In the genomic region with DNA sequence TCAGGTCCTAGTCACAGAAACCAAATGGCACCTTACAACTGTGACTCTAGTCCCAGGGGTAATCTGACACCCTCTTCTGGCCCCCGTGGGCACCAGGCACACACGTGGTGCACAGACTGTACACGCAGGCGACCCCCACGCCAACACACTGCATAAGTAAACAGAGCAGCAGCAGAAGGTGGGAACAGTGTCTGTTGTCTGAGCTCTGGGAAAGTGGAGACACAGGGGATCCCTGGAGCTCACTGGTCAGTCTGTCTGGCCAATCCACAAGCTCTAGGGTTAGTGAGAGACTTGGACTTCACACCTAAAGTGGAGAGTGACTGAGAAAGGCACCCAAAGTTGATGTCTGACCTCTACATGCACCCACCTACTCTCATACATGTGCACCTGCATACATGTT, we compare ENCODE assay signal across 26 mouse cellular contexts. TPM values are rescaled to one million over a fixed set of nuclear protein-coding genes. Genes with fewer than 3 reads are reported as not detected.
DNase-seq lines count a peak whose midpoint lies in the region; ATAC-seq lines count a peak whose summit lies in the region.
"Had no signal": no experiment of that assay in that cellular context is flagged by ENCODE, and none has a peak within 500 bp of the region (broad histone marks: within the 10 kb centered on the region; RNA-seq: fewer than 3 reads in every experiment).

No protein-coding gene starts in this region.

- WGBS in hindbrain, embryonic 10.5 days = 44% methylated on average over 5 of the region's 5 CpGs
- whole genome bisulfite sequencing in hindbrain, embryonic 16.5 days = 61% methylated on average over 5 of the region's 5 CpGs
- 48% methylated on average over 5 of the region's 5 CpGs for WGBS in midbrain, embryonic 13.5 days
- WGBS in midbrain, embryonic 14.5 days = 60% methylated on average over 5 of the region's 5 CpGs
- WGBS in limb, embryonic 10.5 days = 28% methylated on average over 5 of the region's 5 CpGs

- peaks cover 68% of the 10 kb centered on the region for H3K4me1 ChIP-seq in hindbrain, embryonic 10.5 days (replicated peaks)
- H3K4me1 ChIP-seq in hindbrain, embryonic 16.5 days (ENCODE audit: control insufficient read depth, insufficient read depth, low read depth, low read length) = peaks cover 27% of the 10 kb centered on the region
- peaks cover 48% of the 10 kb centered on the region for H3K4me1 ChIP-seq in midbrain, embryonic 13.5 days (replicated peaks)
- peaks cover 17% of the 10 kb centered on the region for H3K4me1 ChIP-seq in midbrain, embryonic 14.5 days (ENCODE audit: control insufficient read depth, insufficient read depth, low read length)
- H3K4me1 ChIP-seq in limb, embryonic 10.5 days = peaks cover 54% of the 10 kb centered on the region

- no peak overlapping the region; the same call in 1 of the 2 replicates for H3K4me2 ChIP-seq in hindbrain, embryonic 16.5 days (ENCODE audit: low read length)
- no peak overlapping the region for H3K4me2 ChIP-seq in midbrain, embryonic 13.5 days (replicated peaks)
- no peak overlapping the region; the same call in 1 of the 2 replicates for H3K4me2 ChIP-seq in midbrain, embryonic 14.5 days (ENCODE audit: low read length)
- H3K4me2 ChIP-seq: embryonic facial prominence, embryonic 13.5 days; heart, embryonic 15.5 days; lung, embryonic 15.5 days; stomach, embryonic 15.5 days had no signal

- peak; percentile 18 for DNase-seq in CD4-positive, CD25-positive, alpha-beta regulatory T cell, adult 2 months (ENCODE audit: low read depth, low spot score)
- DNase-seq in hindbrain, embryonic 10.5 days (ENCODE audit: low spot score) = no peak
- DNase-seq in midbrain, embryonic 14.5 days = no peak
- DNase-seq in limb, embryonic 10.5 days (ENCODE audit: low spot score) = no peak
- no peak for DNase-seq in layer of hippocampus, postnatal 25 days (ENCODE audit: extremely low spot score in 1 of 2, low spot score in 1 of 2)
- DNase-seq: cerebellum, adult 11 months; forebrain, postnatal 0 days; gastrocnemius, postnatal 36 days; heart, postnatal 4 days; layer of hippocampus, adult 9-11 months; lung, postnatal 36 days; right cerebral cortex, adult 18-20 months; right cerebral cortex, postnatal 4 days; thymus, postnatal 36 days had no signal

- peaks cover 18% of the 10 kb centered on the region for H3K27me3 ChIP-seq in hindbrain, embryonic 10.5 days (ENCODE audit: insufficient read depth, poor library complexity, severe bottlenecking)
- H3K27me3 ChIP-seq in hindbrain, embryonic 16.5 days (replicated peaks; ENCODE audit: control insufficient read depth, insufficient read depth, low read length) = no peaks in the 10 kb centered on the region
- H3K27me3 ChIP-seq in midbrain, embryonic 13.5 days = no peaks in the 10 kb centered on the region
- H3K27me3 ChIP-seq in midbrain, embryonic 14.5 days (ENCODE audit: control insufficient read depth, insufficient read depth, low read length) = no peaks in the 10 kb centered on the region
- H3K27me3 ChIP-seq in limb, embryonic 10.5 days (ENCODE audit: low read depth, poor library complexity, severe bottlenecking) = peaks cover 9% of the 10 kb centered on the region; the same call in 1 of the 2 replicates
- H3K27me3 ChIP-seq: embryonic facial prominence, embryonic 13.5 days; heart, embryonic 15.5 days; lung, embryonic 15.5 days had no signal

- H3K4me3 ChIP-seq in hindbrain, embryonic 10.5 days = no peak overlapping the region
- H3K4me3 ChIP-seq in hindbrain, embryonic 16.5 days (ENCODE audit: low read length) = no peak overlapping the region
- H3K4me3 ChIP-seq in midbrain, embryonic 13.5 days (replicated peaks) = no peak overlapping the region
- no peak overlapping the region for H3K4me3 ChIP-seq in midbrain, embryonic 14.5 days (replicated peaks; ENCODE audit: low read depth, low read length)
- H3K4me3 ChIP-seq in limb, embryonic 10.5 days = no peak overlapping the region
- H3K4me3 ChIP-seq: embryonic facial prominence, embryonic 13.5 days; heart, embryonic 15.5 days; left cerebral cortex, adult 2 months; lung, embryonic 15.5 days; megakaryocyte, embryonic 14.5 days; stomach, embryonic 15.5 days had no signal

- no peak overlapping the region; the same call in 1 of the 2 replicates for H3K9ac ChIP-seq in hindbrain, embryonic 16.5 days (ENCODE audit: low read depth, low read length)
- peak overlapping the region; percentile 16; the same call in 1 of the 2 replicates for H3K9ac ChIP-seq in midbrain, embryonic 13.5 days (replicated peaks)
- H3K9ac ChIP-seq in midbrain, embryonic 14.5 days (replicated peaks; ENCODE audit: low read length) = no peak overlapping the region
- H3K9ac ChIP-seq: forebrain, postnatal 0 days; heart, embryonic 15.5 days; liver, embryonic 14.5 days; lung, embryonic 15.5 days; stomach, embryonic 15.5 days had no signal

- ATAC-seq in CD4-positive, CD25-positive, alpha-beta regulatory T cell, adult 4 months = no peak
- ATAC-seq in hindbrain, embryonic 16.5 days = no peak
- no peak for ATAC-seq in midbrain, embryonic 13.5 days
- ATAC-seq in midbrain, embryonic 14.5 days (ENCODE audit: low FRiP score, low TSS enrichment) = no peak
- ATAC-seq: forebrain, postnatal 0 days had no signal

- H3K36me3 ChIP-seq in hindbrain, embryonic 10.5 days = peaks cover 16% of the 10 kb centered on the region
- H3K36me3 ChIP-seq in hindbrain, embryonic 16.5 days (ENCODE audit: control insufficient read depth, insufficient read depth, low read length) = 0 out of 2 replicates have a peak, but pooled peaks cover 2% of the 10 kb centered on the region
- H3K36me3 ChIP-seq in midbrain, embryonic 13.5 days = peaks cover 15% of the 10 kb centered on the region
- H3K36me3 ChIP-seq in midbrain, embryonic 14.5 days (ENCODE audit: control insufficient read depth, insufficient read depth, low read length) = peaks cover 15% of the 10 kb centered on the region
- peaks cover 19% of the 10 kb centered on the region for H3K36me3 ChIP-seq in limb, embryonic 10.5 days

- H3K9me3 ChIP-seq in hindbrain, embryonic 10.5 days = no peaks in the 10 kb centered on the region
- H3K9me3 ChIP-seq in hindbrain, embryonic 16.5 days (ENCODE audit: control insufficient read depth, low read length) = no peaks in the 10 kb centered on the region
- no peaks in the 10 kb centered on the region for H3K9me3 ChIP-seq in midbrain, embryonic 13.5 days
- H3K9me3 ChIP-seq in midbrain, embryonic 14.5 days (ENCODE audit: control insufficient read depth, low read length) = no peaks in the 10 kb centered on the region
- no peaks in the 10 kb centered on the region for H3K9me3 ChIP-seq in limb, embryonic 10.5 days (replicated peaks)
- H3K9me3 ChIP-seq: embryonic facial prominence, embryonic 13.5 days; heart, embryonic 15.5 days; lung, embryonic 15.5 days; megakaryocyte, embryonic 14.5 days; stomach, embryonic 15.5 days had no signal

- H3K27ac ChIP-seq in hindbrain, embryonic 10.5 days = peak overlapping the region; percentile 19
- H3K27ac ChIP-seq in hindbrain, embryonic 16.5 days (ENCODE audit: low read depth, low read length) = no peak overlapping the region
- H3K27ac ChIP-seq in midbrain, embryonic 13.5 days = 0 out of 2 replicates have a peak overlapping the region, but pooled peaks have one; percentile 12
- no peak overlapping the region for H3K27ac ChIP-seq in midbrain, embryonic 14.5 days (replicated peaks; ENCODE audit: low read depth, low read length)
- H3K27ac ChIP-seq in limb, embryonic 10.5 days = 0 out of 2 replicates have a peak overlapping the region, but pooled peaks have one; percentile 72
- H3K27ac ChIP-seq: embryonic facial prominence, embryonic 13.5 days; left cerebral cortex, adult 2 months; liver, embryonic 14.5 days; lung, embryonic 15.5 days had no signal

RNA-seq across cellular contexts. Expression of gene Cygb, which starts 15.2 kb away (rescaled TPM):
- polyA plus RNA-seq in CD4-positive, CD25-positive, alpha-beta regulatory T cell, adult 4 months (2017; shearing (Covaris generic)) = not detected
- 3.5 and 3.8 TPM in 2 replicates for polyA plus RNA-seq in hindbrain, embryonic 10.5 days (2016; fragmentation: Nextera tagmentation; extraction: Ambion mirVana)
- polyA plus RNA-seq in hindbrain, embryonic 16.5 days (2015; fragmentation: Nextera tagmentation; extraction: Ambion mirVana) = 34.4 and 37.4 TPM in 2 replicates
- polyA plus RNA-seq in midbrain, embryonic 13.5 days (2015; fragmentation: Nextera tagmentation; extraction: Ambion mirVana) = 8.8 TPM in 2 replicates
- polyA plus RNA-seq in midbrain, embryonic 14.5 days (2014; fragmentation: Nextera tagmentation; extraction: Ambion mirVana) = 19.1 and 24.0 TPM in 2 replicates
- polyA plus RNA-seq in limb, embryonic 10.5 days (2016; fragmentation: Nextera tagmentation; extraction: Ambion mirVana) = 2.7 and 5.8 TPM in 2 replicates
- 10 to 100 TPM; 65.7 to 78.3 TPM for total RNA-seq in layer of hippocampus, postnatal 25 days (2021)
- total RNA-seq: monocyte, adult 5-6 weeks had no signal

RNA-seq across cellular contexts. Expression of gene Prcd, which starts 16.0 kb away (rescaled TPM):
- polyA plus RNA-seq in CD4-positive, CD25-positive, alpha-beta regulatory T cell, adult 4 months (2017; shearing (Covaris generic)) = not detected
- 0.47 and 1.2 TPM in 2 replicates for polyA plus RNA-seq in hindbrain, embryonic 10.5 days (2016; fragmentation: Nextera tagmentation; extraction: Ambion mirVana)
- polyA plus RNA-seq in hindbrain, embryonic 16.5 days (2015; fragmentation: Nextera tagmentation; extraction: Ambion mirVana) = 3.1 and 4.2 TPM in 2 replicates
- polyA plus RNA-seq in midbrain, embryonic 13.5 days (2015; fragmentation: Nextera tagmentation; extraction: Ambion mirVana) = 1.0 and 1.2 TPM in 2 replicates
- 1.6 and 3.3 TPM in 2 replicates for polyA plus RNA-seq in midbrain, embryonic 14.5 days (2014; fragmentation: Nextera tagmentation; extraction: Ambion mirVana)
- polyA plus RNA-seq in limb, embryonic 10.5 days (2016; fragmentation: Nextera tagmentation; extraction: Ambion mirVana) = 0.16 and 0.25 TPM in 2 replicates
- total RNA-seq in layer of hippocampus, postnatal 25 days (2021) = 1 to 10 TPM; 6.4 to 7.0 TPM
- total RNA-seq: monocyte, adult 5-6 weeks had no signal
- polyA plus RNA-seq: inflammation-experienced regulatory T-cells, adult 6 months had no signal

RNA-seq across cellular contexts. Expression of gene Rhbdf2, which starts 42.5 kb away (rescaled TPM):
- polyA plus RNA-seq in CD4-positive, CD25-positive, alpha-beta regulatory T cell, adult 4 months (2017; shearing (Covaris generic)) = 1 to 10 TPM; 3.3 to 4.3 TPM
- 3.8 and 6.6 TPM in 2 replicates for polyA plus RNA-seq in hindbrain, embryonic 10.5 days (2016; fragmentation: Nextera tagmentation; extraction: Ambion mirVana)
- 1.7 and 2.1 TPM in 2 replicates for polyA plus RNA-seq in hindbrain, embryonic 16.5 days (2015; fragmentation: Nextera tagmentation; extraction: Ambion mirVana)
- 0.76 and 0.77 TPM in 2 replicates for polyA plus RNA-seq in midbrain, embryonic 13.5 days (2015; fragmentation: Nextera tagmentation; extraction: Ambion mirVana)
- polyA plus RNA-seq in midbrain, embryonic 14.5 days (2014; fragmentation: Nextera tagmentation; extraction: Ambion mirVana) = 0.61 and 0.63 TPM in 2 replicates
- 4.4 and 5.2 TPM in 2 replicates for polyA plus RNA-seq in limb, embryonic 10.5 days (2016; fragmentation: Nextera tagmentation; extraction: Ambion mirVana)
- 1 to 10 TPM; 1.1 to 1.8 TPM for total RNA-seq in layer of hippocampus, postnatal 25 days (2021)

Comparison
In these comparisons a context has a peak if more than half of its experiments do, and no peak if none do; other contexts are left out.
1. H3K27ac ChIP-seq: peak in hindbrain, embryonic 10.5 days (single experiment), midbrain, embryonic 13.5 days (single experiment) and limb, embryonic 10.5 days (single experiment); none in hindbrain, embryonic 16.5 days (single experiment) and midbrain, embryonic 14.5 days (single experiment).